Mouse (Mus musculus) forebrain, embryonic 14.5 days (tissue): Measurements from ENCODE around the gene Prdm16. TPM values are rescaled to one million over a fixed set of nuclear protein-coding genes. Genes with fewer than 3 reads are reported as not detected.

Source experiments
- ATAC-seq: fragments of 200-750 bp; cut with Nextera tagmentation; 2 replicates; pipeline ENCODE4 v1.8.0; 2017; ENCODE audit warnings: mild to moderate bottlenecking, moderate library complexity
- DNase-seq: peaks from one replicate; pipeline ENCODE4 v3.0.0-alpha.2; 2015; ENCODE audit warnings: low spot score
- H3K27ac ChIP-seq: fragments of 300-500 bp; sonication (generic); 2 replicates; pipeline ENCODE4 v1.5.1; 2014; ENCODE audit warnings: low read depth, mild to moderate bottlenecking, control low read depth, low read length, moderate library complexity
- H3K27me3 ChIP-seq: fragments of 300-500 bp; sonication (generic); replicated peaks from 2 replicates; pipeline ENCODE4 v1.6.1; 2014; ENCODE audit warnings: low read length, control low read depth, mixed read lengths; ENCODE audit not compliant: control insufficient read depth, insufficient read depth
- H3K36me3 ChIP-seq: fragments of 300-500 bp; sonication (generic); 2 replicates; pipeline ENCODE4 v1.6.1; 2014; ENCODE audit warnings: low read length, control low read depth; ENCODE audit not compliant: control insufficient read depth, insufficient read depth
- H3K4me1 ChIP-seq: fragments of 300-500 bp; sonication (generic); 2 replicates; pipeline ENCODE4 v1.6.1; 2014; ENCODE audit warnings: antibody characterized with exemption, low read length, control low read depth; ENCODE audit not compliant: control insufficient read depth, insufficient read depth
- H3K4me2 ChIP-seq: fragments of 300-500 bp; sonication (generic); 2 replicates; pipeline ENCODE4 v1.6.1; 2014; ENCODE audit warnings: mild to moderate bottlenecking, control low read depth, low read length
- H3K4me3 ChIP-seq: fragments of 300-500 bp; sonication (generic); 2 replicates; pipeline ENCODE4 v1.5.1; 2014; ENCODE audit warnings: low read depth, low read length, control low read depth
- H3K9ac ChIP-seq: fragments of 300-500 bp; sonication (generic); 2 replicates; pipeline ENCODE4 v1.6.1; 2014; ENCODE audit warnings: mild to moderate bottlenecking, low read length, control low read depth, moderate library complexity
- H3K9me3 ChIP-seq: fragments of 300-500 bp; sonication (generic); replicated peaks from 2 replicates; pipeline ENCODE4 v1.6.1; 2016; ENCODE audit warnings: low read length, control low read depth, mixed read lengths; ENCODE audit not compliant: control insufficient read depth
- WGBS: fragments of 180-500 bp; shearing (Covaris S2); extraction: QIAGEN DNeasy Blood & Tissue Kit; methylation state at CpG from one replicate; pipeline ENCODE4 v1.1.7; 2014; 5-methylcytosine and 5-hydroxymethylcytosine counted together
- polyA plus RNA-seq: library from polyadenylated mRNA; unstranded; fragments of >200 nt; fragmentation: Nextera tagmentation; extraction: Ambion mirVana; gene quantifications from 2 replicates; pipeline ENCODE4 v1.2.1, GENCODE M21; 2014

Gene Prdm16
- polyA plus RNA-seq, 1 experiment from 2014 or later = 20.6 TPM

GRCm38 (mm10) chr4:154626282-154626681 lies 10.4 kb downstream of the Prdm16 start:
- Histone ChIP-seq H3K9ac (no peak overlapping the region), H3K27me3 (no peaks in the 10 kb centered on the region), H3K4me2 (no peak overlapping the region), H3K9me3 (no peaks in the 10 kb centered on the region), H3K36me3 (no peaks in the 10 kb centered on the region), H3K4me3 (no peak overlapping the region), H3K4me1 (peaks cover 31% of the 10 kb centered on the region), H3K27ac (no peak overlapping the region; the same call in 1 of the 2 replicates)
- no peak for ATAC-seq
- DNase-seq = no peak
- WGBS = 78% methylated on average over 2 of the region's 2 CpGs

GRCm38 (mm10) chr4:154625710-154626109 lies 11.0 kb downstream of the Prdm16 start:
- DNase-seq (no peak), ATAC-seq (no peak)
- H3K27me3 ChIP-seq = no peaks in the 10 kb centered on the region
- H3K4me2 ChIP-seq = no peak overlapping the region; the same call in 1 of the 2 replicates
- H3K27ac ChIP-seq = peak overlapping the region; percentile 39; the same call in 1 of the 2 replicates
- no peaks in the 10 kb centered on the region for H3K36me3 ChIP-seq
- H3K9me3 ChIP-seq = no peaks in the 10 kb centered on the region
- peaks cover 27% of the 10 kb centered on the region for H3K4me1 ChIP-seq
- 36% methylated on average over 14 of the region's 14 CpGs for WGBS
- no peak overlapping the region for H3K9ac ChIP-seq
- H3K4me3 ChIP-seq = no peak overlapping the region

- H3K36me3 ChIP-seq = no peaks in the 10 kb centered on the region
- H3K4me1 ChIP-seq = peaks cover 26% of the 10 kb centered on the region
- 79% methylated on average over 3 of the region's 3 CpGs for WGBS
- no peak overlapping the region for H3K27ac ChIP-seq
- no peaks in the 10 kb centered on the region for H3K27me3 ChIP-seq
- H3K4me3 ChIP-seq = no peak overlapping the region
- no peaks in the 10 kb centered on the region for H3K9me3 ChIP-seq
- ATAC-seq = no peak
- no peak for DNase-seq
- H3K4me2 ChIP-seq = no peak overlapping the region
- no peak overlapping the region for H3K9ac ChIP-seq
These were observed 13.4 kb downstream of the Prdm16 start for GRCm38 (mm10) chr4:154623241-154623640.

- 89% methylated on average over 4 of the region's 4 CpGs for WGBS
- Histone ChIP-seq H3K27ac (no peak overlapping the region), H3K4me1 (peaks cover 21% of the 10 kb centered on the region), H3K4me2 (no peak overlapping the region), H3K36me3 (no peaks in the 10 kb centered on the region), H3K9me3 (no peaks in the 10 kb centered on the region), H3K27me3 (no peaks in the 10 kb centered on the region), H3K9ac (no peak overlapping the region), H3K4me3 (no peak overlapping the region)
- ATAC-seq (no peak), DNase-seq (no peak)
These were observed 14.2 kb downstream of the Prdm16 start for GRCm38 (mm10) chr4:154622521-154622920.

GRCm38 (mm10) chr4:154611167-154611566 lies 25.5 kb downstream of the Prdm16 start:
- H3K4me1 ChIP-seq = no peaks in the 10 kb centered on the region
- no peak for DNase-seq
- no peak for ATAC-seq
- no peak overlapping the region for H3K9ac ChIP-seq
- H3K4me2 ChIP-seq = no peak overlapping the region
- no peak overlapping the region for H3K27ac ChIP-seq
- no peaks in the 10 kb centered on the region for H3K27me3 ChIP-seq
- H3K4me3 ChIP-seq = no peak overlapping the region
- H3K36me3 ChIP-seq = no peaks in the 10 kb centered on the region
- H3K9me3 ChIP-seq = no peaks in the 10 kb centered on the region
- WGBS = 81% methylated on average over 10 of the region's 10 CpGs

- ATAC-seq (no peak), DNase-seq (no peak)
- H3K27me3 ChIP-seq = no peaks in the 10 kb centered on the region
- H3K9me3 ChIP-seq = no peaks in the 10 kb centered on the region
- peaks cover 17% of the 10 kb centered on the region for H3K4me1 ChIP-seq
- no peak overlapping the region for H3K4me3 ChIP-seq
- H3K27ac ChIP-seq = no peak overlapping the region
- H3K4me2 ChIP-seq = no peak overlapping the region
- H3K36me3 ChIP-seq = no peaks in the 10 kb centered on the region
- WGBS = 91% methylated on average over 5 of the region's 5 CpGs
- no peak overlapping the region for H3K9ac ChIP-seq
These were observed 28.9 kb downstream of the Prdm16 start for GRCm38 (mm10) chr4:154607724-154608123.

- WGBS = 45% methylated on average over 7 of the region's 7 CpGs
- ATAC-seq (no peak), DNase-seq (no peak)
- Histone ChIP-seq H3K9me3 (no peaks in the 10 kb centered on the region), H3K9ac (no peak overlapping the region), H3K4me2 (no peak overlapping the region), H3K27ac (peak overlapping the region; percentile 85), H3K27me3 (no peaks in the 10 kb centered on the region), H3K36me3 (no peaks in the 10 kb centered on the region), H3K4me3 (no peak overlapping the region), H3K4me1 (peaks cover 49% of the 10 kb centered on the region)
These were observed 32.2 kb downstream of the Prdm16 start for GRCm38 (mm10) chr4:154604442-154604830.

- Histone ChIP-seq H3K36me3 (no peaks in the 10 kb centered on the region), H3K27ac (peak overlapping the region; percentile 85), H3K27me3 (no peaks in the 10 kb centered on the region), H3K4me1 (peaks cover 55% of the 10 kb centered on the region), H3K4me3 (no peak overlapping the region), H3K4me2 (0 out of 2 replicates have a peak overlapping the region, but pooled peaks have one; percentile 6), H3K9me3 (no peaks in the 10 kb centered on the region), H3K9ac (no peak overlapping the region)
- peak; percentile 76 for DNase-seq
- 3% methylated on average over 25 of the region's 25 CpGs for WGBS
- ATAC-seq = peak; percentile 50
These were observed 32.8 kb downstream of the Prdm16 start for GRCm38 (mm10) chr4:154603663-154604441.

GRCm38 (mm10) chr4:154602409-154602808 lies 34.3 kb downstream of the Prdm16 start:
- Histone ChIP-seq H3K27ac (peak overlapping the region; percentile 85; the same call in 1 of the 2 replicates), H3K9ac (no peak overlapping the region), H3K4me1 (peaks cover 67% of the 10 kb centered on the region), H3K4me2 (no peak overlapping the region), H3K4me3 (no peak overlapping the region), H3K27me3 (no peaks in the 10 kb centered on the region), H3K9me3 (no peaks in the 10 kb centered on the region), H3K36me3 (no peaks in the 10 kb centered on the region)
- WGBS = 48% methylated on average over 10 of the region's 10 CpGs
- no peak for ATAC-seq
- peak; percentile 65 for DNase-seq
